Mouse (Mus musculus): ENCODE results near the gene Bicra.

DNA sequence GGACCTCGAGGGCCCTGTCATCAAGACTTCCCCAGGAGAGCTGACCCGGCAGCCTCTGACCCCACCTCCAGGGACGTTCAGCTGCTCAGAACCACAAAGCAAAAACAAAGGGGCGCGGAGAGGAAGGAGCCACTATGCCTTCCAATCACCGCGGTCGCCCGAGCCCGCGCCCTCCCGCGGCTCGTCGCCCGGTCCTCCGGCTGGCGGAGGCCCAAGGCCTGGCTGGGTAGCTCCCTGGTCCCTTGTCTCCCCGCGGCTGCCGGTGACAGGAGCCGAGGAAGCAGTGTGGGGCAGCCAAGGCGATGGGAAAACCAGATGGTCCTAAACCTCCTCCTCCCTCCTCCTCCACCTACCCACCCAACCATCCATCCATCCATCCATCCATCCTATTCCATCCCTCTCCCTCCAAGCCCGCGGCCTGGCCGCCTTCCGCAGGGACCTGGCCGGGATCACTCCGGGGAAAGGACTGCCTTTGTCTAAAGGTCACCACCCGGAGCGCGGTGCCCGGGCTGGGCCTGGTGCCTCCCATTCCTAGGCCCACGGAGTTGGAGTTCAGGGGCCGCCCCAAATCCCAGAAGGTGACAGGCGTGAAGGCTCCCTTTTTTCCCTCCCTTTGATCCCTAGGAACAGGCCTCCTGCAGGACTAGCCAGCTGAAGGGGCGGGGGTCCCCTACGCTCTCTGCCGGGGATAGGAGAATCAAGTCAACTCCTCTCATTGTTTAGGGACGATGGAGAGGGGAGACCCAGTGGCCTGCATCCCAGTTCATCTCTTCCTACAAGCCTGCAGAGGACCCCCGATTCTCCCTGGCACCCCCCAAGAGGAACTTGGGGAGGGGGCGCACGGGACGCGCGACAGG, 1.0 kb downstream of the Bicra start:
- TF ChIP-seq CTCF (IDR thresholded peaks at IDR 0.05; ENCODE audit: extremely low read depth, insufficient read depth, low read length) = no peak
- TF ChIP-seq POLR2A (IDR thresholded peaks at IDR 0.05; ENCODE audit: extremely low read depth, insufficient read depth, low read length) = 0 out of 2 replicates have a peak, but pooled peaks have one; percentile 14
